Mouse (Mus musculus) R1 (cell line): Measurements from ENCODE around the gene Gm4969.

Experiments used
- DNase-seq: peaks from one replicate; pipeline ENCODE4 v3.0.0-alpha.2; 2018; ENCODE audit warnings: low read depth, low spot score

Gm4969 gene

DNA sequence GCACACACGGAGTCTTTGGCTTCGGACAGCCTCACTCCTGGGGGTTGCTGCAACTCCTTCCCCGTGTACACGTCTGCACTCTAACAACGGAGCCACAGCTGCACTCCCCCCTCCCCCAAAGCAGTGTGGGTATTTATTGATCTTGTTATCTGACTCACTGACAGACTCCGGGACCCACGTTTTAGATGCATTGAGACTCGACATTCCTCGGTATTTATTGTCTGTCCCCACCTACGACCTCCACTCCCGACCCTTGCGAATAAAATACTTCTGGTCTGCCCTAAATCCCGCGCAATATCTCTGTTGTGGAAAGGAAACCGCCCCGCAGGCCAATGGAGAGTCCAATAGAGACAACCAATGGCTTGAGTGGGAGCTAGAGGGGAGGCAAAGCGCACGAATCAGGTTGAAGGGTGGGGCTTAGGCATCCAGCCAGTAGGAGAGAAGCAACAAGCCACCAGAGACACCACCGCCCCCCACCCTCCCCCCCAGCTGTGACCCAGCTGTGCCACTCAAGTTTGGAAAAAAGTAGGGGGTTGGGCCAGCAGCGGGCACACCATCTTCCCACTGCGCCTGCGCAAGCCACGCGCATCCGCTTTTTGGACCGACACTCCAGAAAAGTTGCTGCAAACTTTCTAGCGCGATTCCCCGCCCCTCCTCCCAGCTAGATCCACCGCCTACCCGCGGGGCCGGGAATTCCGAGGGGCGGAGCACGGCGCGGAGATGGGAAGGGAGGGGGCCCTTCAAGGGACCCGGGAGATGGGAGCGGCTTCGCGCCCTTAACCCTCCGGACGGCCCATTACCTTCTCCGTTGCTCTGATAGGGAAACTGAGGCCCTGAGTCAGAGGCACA, 24.4 kb downstream of the Gm4969 start:
- peak; percentile 99 for DNase-seq

DNA sequence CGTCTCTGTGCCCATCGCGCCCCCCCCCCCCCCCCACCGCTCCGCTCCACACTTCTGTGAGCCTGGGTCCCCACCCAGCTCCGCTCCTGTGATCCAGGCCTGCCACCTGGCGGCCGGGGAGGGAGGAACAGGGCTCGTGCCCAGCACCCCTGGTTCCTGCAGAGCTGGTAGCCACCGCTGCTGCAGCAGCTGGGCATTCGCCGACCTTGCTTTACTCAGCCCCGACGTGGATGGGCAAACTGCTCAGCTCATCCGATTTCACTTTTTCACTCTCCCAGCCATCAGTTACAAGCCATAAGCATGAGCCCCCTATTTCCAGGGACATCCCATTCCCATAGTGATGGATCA, 25.0 kb downstream of the Gm4969 start:
- DNase-seq = peak; percentile 82

DNA sequence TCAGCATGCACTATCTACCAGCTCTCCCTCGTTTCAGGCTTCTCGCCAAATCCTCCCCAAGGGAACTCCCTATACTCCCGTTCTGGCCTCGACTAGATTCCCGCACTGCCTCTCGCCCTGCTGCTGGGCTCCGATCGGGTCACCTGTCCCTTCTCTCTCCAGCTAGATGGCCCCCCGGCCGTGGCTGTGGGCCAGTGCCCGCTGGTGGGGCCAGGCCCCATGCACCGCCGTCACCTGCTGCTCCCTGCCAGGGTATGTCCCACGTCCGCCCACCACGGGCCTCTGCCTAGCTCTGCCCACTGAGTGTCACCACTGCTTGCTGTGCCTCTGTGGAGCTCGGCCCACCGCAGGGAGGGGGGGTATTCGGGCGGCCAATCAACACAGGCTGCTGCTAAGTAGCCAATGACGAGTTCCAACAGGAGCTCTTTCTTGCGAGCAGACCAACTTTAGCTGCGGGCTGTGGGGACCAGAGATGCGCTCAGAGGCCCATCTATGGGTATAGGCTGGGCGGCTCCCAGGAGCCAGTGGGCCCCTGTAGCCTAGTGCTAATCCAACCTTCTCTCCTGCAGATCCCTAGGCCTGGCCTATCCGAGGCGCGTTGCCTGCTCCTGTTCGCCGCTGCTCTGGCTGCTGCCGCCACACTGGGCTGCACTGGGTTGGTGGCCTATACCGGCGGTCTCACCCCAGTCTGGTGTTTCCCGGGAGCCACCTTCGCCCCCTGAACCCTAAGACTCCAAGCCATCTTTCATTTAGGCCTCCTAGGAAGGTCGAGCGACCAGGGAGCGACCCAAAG, 25.6 kb downstream of the Gm4969 start:
- peak; percentile 85 for DNase-seq

- no peak for DNase-seq
These were observed 26.3 kb downstream of the Gm4969 start for GRCm38 (mm10) chr7:19091913-19092312.

GRCm38 (mm10) chr7:19088813-19089212, 29.4 kb downstream of the Gm4969 start:
- peak; percentile 69 for DNase-seq

DNA sequence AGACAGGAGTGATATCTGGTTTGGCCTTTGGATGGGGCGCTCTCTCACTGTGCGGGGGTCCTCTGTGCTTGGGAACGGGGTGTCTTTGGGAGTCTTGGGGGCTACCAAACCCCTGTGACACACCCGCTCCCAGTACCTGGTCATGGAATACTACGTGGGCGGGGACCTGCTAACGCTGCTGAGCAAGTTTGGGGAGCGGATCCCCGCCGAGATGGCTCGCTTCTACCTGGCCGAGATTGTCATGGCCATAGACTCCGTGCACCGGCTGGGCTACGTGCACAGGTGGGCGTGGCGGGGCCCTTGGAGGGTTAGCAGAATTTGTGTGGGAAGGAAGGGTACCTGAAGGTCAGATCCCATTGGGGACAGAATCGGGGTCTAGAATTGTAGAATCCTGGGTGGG, 31.4 kb downstream of the Gm4969 start:
- DNase-seq = no peak

DNA sequence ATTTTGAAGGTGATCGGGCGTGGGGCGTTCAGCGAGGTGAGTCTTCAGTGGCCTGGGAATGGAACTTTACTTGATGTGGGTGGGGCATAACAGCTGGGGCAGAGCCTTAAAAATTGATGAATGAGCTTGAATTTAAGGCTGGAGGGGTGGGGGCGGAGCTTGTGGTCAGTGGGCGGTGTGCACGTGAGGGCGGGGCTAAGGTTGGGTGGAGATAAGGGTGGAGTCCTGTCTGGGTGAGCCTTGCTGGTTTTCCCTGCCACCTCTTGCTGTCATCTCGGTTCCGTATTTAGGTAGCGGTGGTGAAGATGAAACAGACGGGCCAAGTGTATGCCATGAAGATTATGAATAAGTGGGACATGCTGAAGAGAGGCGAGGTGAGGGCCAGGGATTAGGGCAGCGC, 32.1 kb downstream of the Gm4969 start:
- DNase-seq = peak; percentile 72

DNA sequence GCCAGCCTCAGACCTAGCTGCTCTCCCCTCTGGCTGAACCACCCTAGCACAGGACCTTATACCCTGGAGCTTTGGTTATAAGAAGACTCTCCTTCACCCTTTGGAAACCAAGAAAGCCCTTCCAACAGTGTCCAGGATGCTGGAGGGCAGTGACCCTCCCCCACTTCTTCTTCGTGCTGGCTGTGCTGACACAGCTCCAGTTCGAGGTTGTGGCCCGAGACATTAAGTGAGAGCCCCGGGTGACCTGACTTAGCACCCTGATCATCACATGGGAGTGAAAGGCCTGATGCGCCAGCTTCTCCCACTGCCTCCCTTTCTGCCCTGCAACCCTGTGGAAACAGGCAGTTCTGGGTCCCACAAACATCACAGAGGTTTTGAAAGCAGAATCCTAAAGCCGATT, 32.7 kb downstream of the Gm4969 start:
- no peak for DNase-seq

GRCm38 (mm10) chr7:19084921-19085473, 33.2 kb downstream of the Gm4969 start:
- no peak for DNase-seq

DNA sequence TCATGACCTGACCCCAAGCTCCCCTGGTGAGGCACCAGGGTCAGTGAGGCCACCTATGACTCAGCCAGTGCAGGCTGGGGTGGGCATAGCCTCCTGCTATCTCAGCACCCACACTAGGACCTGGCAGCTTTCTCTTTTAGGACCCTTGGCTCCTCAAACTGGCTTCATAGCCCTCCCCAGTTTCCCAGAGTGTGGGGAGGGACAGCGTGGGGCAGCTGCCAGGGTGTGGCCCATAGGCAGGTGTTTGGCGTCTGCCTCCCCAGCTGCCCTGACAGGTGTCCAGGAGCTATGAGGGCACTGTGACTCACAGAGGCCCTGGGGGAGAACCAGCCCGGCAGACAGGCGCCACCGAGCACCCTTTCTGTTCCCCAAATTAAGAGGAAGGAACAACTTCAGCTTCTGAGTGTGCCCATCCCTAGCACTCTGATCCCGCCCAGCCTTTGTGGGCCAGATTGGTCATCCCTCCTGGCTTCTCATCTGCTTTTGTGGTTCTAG, 33.8 kb downstream of the Gm4969 start:
- no peak for DNase-seq

- DNase-seq = no peak
These were observed 34.5 kb downstream of the Gm4969 start, which contains the start of gene Dmpk for GRCm38 (mm10) chr7:19083701-19084100. Gene Dmpk, plus strand, starts transcription at chr7:19083849.

DNA sequence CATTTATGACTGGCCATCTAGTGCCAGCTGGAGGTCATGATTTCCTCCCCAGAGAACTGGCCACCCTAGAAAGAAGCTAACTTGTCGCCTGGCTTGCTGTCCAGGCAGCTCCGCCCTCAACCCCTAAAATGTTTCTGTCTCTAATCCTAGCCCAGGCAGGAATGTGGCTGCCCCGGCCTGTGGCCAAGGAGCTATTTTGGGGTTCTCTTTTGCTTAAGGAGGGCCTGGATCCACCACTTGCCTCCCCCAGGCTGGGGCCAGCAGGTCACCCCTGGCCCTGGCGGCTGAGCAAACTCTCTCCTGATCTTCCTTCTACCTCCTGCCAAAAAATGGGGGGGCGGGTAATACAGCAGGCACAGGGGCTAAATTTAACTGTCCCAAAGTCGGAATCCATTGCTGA, 35.1 kb downstream of the Gm4969 start:
- no peak for DNase-seq

GRCm38 (mm10) chr7:19082171-19082570, 36.0 kb downstream of the Gm4969 start:
- DNase-seq = no peak

GRCm38 (mm10) chr7:19080451-19080950, 37.7 kb downstream of the Gm4969 start:
- DNase-seq = no peak

- no peak for DNase-seq
These were observed 39.4 kb downstream of the Gm4969 start for GRCm38 (mm10) chr7:19078732-19079131.

GRCm38 (mm10) chr7:19077761-19078160, 40.4 kb downstream of the Gm4969 start:
- DNase-seq = no peak

DNA sequence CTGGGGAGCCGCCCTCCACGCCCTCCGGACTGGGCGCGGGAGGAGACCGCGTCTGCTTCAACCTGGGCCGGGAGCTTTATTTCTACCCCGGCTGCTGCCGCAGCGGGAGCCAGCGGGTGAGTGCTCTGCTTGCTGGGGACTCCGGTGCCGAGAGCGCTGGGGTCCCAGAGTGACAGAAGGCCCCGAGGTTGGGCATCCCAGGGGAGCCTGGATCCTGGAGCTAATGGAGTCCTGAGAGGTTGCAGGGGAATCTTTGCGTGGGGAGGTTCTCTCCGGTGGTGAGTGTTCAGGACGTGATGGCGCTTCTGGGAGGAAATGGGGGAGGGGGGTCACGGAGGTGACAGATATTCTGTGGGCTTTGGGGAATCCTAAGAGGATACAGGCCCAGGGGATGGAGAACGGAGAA, 41.6 kb downstream of the Gm4969 start:
- peak; percentile 52 for DNase-seq

- DNase-seq = peak; percentile 99
These were observed 42.2 kb downstream of the Gm4969 start, which contains the start of gene Dmwd for GRCm38 (mm10) chr7:19075723-19076585. Gene Dmwd, plus strand, starts transcription at chr7:19076227.

- DNase-seq = no peak
These were observed 42.9 kb downstream of the Gm4969 start for GRCm38 (mm10) chr7:19075231-19075630.

DNA sequence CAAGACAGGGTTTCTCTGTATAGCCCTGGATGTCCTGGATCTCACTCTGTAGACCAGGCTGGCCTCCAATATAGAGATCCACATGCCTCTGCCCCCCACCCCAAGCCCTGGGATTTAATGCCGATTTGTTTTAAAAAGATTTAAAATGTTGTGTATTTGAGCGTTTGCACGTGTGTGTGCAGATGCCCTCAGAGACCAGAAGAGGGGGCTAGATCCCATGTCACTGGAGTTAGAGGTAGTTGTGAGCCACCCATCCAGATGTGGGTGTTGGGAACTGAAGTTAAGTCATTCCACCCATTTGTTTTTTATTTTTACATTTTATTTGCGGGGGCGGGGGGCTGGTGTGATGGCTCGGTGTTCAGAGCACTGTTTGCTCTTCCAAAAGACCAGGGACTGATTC, 43.7 kb downstream of the Gm4969 start:
- peak; percentile 67 for DNase-seq

DNA sequence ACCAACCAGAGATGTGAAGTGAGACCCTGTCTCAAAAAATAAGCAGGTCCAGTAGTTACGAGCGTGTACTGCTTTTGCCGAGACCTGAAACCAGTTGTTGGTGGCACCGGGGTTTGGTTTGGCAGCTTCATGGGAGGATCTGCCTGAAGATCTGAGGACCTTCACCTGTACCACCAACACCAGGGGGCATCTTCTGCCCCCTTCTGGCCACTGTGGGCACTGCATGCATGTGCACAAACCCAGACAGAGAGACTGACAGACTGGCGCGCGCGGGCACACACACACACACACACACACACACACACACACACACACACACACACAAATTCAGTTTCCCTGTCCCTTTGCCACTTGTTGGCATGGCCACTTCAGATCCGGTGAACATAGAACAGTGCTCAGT, 44.7 kb downstream of the Gm4969 start:
- DNase-seq = peak; percentile 85
